Mouse (Mus musculus) thymus, postnatal 14 days (tissue): ENCODE measurements around the gene Ddx52.

Experiments used
- DNase-seq: peaks from one replicate; pipeline ENCODE4 v3.0.0; 2021

The Ddx52 gene

GRCm38 (mm10) chr11:83969040-83969439 lies 27.2 kb downstream of the Ddx52 start:
- no peak for DNase-seq

GRCm38 (mm10) chr11:83974561-83975346 lies 32.9 kb downstream of the Ddx52 start:
- DNase-seq = no peak

GRCm38 (mm10) chr11:83975488-83975887 lies 33.6 kb downstream of the Ddx52 start:
- no peak for DNase-seq

- no peak for DNase-seq
Measured at GRCm38 (mm10) chr11:83976236-83976977, 34.5 kb downstream of the Ddx52 start.

DNA sequence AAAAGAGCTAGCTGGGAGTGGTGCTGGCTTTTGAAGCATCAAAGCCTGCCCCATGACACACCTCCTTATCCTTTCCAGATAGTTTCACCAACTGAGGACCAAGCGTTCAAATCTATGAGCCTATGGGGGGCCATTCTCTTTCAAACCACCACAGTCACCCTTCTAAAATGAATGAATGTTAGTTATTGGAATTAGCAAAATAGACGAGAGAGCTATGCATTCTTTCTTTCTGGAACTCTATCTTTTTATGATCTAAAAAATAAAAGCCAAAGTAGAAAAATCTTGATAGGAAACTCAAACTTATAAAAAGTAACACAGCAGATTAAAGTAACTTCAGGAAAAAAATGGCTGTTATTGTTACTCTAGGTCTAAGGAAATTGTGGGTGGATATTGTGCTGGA lies 35.9 kb downstream of the Ddx52 start:
- DNase-seq = no peak

GRCm38 (mm10) chr11:83979992-83980391 lies 38.1 kb downstream of the Ddx52 start:
- no peak for DNase-seq

DNA sequence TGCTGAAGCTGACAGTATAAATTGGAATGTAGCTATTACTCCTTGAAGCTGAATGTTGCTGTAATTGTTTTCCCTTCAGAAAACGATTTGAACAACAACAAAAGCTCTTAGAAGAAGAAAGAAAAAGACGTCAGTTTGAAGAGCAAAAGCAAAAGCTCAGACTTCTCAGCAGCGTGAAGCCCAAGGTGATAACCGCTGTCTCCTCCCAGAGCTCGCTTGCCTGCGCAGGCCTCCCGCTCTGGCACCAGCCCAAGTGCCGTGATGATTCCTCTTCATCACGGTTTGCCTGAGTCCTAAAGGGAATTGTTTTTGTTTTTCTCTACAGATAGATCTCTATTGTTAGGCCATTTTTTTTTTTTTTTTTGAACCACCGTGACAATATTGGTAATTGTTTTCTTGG lies 39.5 kb downstream of the Ddx52 start:
- no peak for DNase-seq

DNA sequence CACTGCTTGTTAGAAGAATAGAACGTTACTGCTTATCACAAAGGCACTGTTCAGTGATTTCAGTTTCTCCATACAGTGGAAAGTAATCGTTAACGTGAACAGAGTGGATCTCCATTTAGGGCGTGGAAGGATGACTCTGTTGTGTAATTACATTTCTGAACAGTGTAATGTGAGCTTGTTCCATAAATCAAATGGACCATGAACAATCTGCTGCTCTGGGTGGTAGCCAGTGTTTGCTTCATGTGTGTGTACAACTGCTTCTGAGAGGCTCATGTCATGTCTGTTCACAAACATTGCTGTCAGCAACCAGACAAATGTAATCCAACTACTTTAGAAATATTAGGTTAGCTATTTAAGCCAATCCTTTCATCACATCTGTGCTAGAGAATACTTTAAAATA lies 49.8 kb downstream of the Ddx52 start:
- DNase-seq = no peak

DNA sequence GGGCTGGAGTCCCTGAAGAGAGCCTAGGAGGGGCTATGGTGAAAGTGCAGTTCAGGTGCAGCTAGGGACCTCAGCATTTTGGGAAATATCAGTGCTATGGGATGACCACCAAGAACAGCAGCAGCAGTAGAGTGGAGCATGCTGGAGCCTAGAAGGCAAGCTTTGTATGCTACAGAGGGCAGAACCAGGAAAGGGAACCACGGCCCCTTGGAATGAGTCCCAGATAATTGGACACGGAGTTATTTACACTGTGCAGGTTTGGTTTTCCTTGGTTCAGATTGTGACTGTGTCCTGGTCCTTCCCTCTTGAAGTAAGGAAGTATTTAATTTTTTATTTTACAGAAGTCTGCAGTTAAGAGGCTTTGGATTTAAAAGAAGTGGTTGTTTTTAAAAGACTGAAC lies 51.6 kb downstream of the Ddx52 start:
- no peak for DNase-seq

GRCm38 (mm10) chr11:83994481-83994880 lies 52.6 kb downstream of the Ddx52 start:
- no peak for DNase-seq

- DNase-seq = no peak
Measured at GRCm38 (mm10) chr11:83995535-83995950, 53.7 kb downstream of the Ddx52 start.

DNA sequence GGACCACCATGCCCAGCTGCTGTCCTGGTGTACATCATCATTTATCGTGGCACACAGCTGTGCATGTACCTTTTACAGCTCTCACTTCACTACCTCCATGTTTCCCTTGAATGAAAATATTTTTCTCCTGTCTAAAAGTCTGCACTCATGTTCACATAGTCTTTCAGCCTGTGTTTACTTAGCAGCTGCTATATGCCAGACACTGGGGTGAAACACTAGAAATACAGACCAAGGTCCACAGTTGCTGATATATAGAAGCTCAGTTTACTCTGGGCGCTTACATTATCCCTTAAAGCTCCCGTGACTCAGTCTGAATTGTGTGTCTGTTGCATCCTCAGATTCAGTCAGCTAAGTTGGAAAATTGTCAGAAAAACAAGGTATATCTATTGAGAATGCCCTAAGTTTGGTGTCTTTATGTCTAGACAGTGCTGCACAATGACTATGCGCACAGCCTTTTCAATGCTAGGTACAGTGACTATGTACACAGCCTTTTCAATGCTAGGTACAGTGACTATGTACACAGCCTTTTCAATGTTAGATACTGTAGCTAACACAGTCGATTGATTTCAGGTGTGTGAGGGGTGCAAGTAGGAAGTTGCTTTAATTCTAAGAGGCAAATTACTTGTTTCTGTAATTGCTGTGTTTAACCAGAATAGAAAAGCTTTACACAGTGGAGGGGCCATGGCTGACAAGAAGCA lies 55.5 kb downstream of the Ddx52 start:
- no peak for DNase-seq

- no peak for DNase-seq
Measured at GRCm38 (mm10) chr11:83998993-83999392, 57.1 kb downstream of the Ddx52 start.

GRCm38 (mm10) chr11:83999411-83999915 lies 57.6 kb downstream of the Ddx52 start:
- DNase-seq = no peak

DNA sequence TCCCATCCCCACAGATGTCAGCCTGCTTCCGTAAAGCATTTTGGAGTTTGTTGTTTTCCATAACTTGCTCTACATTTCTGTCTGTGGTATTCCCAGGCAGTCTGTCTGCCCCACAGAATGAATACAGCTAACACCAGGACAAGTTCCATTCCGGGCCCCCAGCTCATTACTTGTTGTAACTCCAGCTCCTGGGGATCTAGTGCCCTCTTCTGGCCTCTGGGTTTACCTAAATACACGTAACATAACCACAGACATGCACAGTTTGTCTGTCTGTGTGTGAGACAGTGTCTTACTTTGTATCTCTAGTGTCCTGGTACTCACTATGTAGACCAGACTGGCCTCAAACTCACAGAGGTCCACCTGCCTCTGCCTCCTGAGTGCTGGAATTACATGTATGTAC lies 59.4 kb downstream of the Ddx52 start:
- no peak for DNase-seq

DNA sequence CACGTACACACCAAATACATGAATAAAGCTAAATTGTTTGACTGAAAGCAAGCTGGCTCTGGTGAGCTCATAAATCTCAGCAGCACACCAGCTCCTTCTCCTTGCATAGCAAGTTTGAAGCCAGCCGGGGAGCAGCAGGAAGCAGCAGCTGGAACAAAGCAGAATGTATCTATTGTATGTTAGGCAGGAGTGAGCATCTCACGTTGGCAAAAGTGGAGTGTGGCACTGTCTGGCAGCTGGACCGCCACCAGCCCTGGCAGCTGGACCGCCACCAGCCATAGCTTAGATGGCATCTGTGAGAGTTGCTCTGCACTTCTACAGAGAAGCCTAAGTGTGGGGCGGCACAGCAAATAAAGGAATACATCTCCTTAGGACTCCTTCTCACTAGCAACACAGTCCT lies 62.1 kb downstream of the Ddx52 start:
- DNase-seq = no peak

- DNase-seq = peak; percentile 27
Measured at GRCm38 (mm10) chr11:84009001-84009400, 67.1 kb downstream of the Ddx52 start.

GRCm38 (mm10) chr11:84010411-84010810 lies 68.5 kb downstream of the Ddx52 start:
- DNase-seq = no peak

DNA sequence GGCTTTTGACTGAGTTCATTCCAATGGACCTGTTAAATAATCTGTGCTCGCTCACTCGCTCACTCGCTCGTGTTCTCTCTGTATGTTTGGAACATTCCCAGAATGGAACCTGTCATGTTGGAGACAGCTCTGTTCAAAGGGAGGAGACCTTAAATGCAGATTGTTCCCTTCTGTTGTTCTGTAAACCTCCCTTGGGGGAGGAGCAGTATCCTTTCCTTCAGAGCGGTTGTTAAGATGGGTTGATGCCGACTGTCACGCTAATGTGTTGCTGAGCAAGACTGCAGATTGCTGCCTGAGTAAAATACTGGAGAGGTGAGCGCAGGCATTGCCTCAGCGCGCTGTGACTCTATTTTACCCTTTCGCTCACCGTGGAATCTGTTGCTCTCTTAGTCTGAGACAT lies 69.2 kb downstream of the Ddx52 start:
- DNase-seq = no peak

DNA sequence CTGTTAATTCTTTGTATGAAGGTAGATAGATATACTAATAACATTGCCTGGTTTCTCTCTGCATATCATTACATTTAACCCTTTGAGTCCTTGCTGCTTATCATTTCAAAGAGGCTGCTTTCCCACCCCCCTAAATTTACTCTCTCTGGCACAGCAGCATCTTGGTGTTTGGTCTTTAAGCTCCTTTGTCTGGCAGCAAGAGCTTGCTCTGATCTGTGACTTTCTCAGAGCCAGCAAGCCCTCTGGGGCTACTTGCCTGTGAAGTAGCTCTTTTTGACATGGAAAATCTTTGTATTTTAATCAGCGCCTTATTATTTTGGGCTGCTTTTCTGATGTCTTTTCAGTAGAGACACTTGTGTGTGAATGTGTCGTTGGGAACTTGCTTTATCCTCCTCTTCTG lies 69.7 kb downstream of the Ddx52 start:
- no peak for DNase-seq
